In the genomic region with DNA sequence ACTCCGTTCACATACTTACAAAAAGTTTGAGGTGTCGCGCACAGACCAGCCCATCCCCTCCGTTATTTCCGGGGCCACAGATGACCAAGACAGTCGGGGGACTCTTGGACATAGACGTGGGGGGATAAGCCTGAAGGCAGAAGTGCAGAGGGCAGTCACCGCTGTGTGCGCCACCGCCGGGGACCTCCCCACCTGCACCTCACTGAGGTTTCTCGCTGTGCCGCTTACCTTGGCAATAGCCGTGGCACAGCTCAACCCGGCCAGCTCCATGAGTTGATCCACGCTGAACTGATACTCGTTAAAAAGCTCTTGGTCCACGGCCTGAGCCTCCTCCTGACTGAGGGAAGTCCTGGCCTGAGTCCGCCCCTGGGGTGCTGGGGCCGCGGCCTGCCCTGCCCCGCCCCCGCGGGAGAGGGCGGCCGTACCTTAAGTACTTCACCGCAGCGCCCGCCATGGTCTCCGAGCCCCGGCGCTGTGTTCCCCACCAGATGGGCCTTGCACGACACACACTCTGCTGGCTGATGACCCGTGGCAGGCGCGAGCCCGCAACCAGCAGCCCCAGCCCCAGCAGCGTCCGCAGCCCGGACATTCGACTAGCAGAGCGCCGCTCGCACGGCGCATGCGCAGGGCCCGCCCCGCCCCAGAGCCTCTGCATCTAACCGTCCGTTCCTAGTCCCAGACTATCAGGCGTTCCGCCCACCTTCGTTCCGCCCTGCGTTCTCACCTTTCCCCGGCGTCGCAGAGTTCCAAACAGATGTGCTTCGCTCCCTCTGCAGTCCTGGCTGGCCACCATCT, we compare ENCODE assay signal across 1 mouse cellular context.
TF ChIP-seq lines count a peak whose summit lies in the region.

A gene (minus strand): TSS at position 594 of the 795 bp plus-strand sequence.

TF ChIP-seq in MEL, 35 proteins besides CTCF, POLR2A, EP300 and RAD21 (continued from another document):
- no peak for TF ChIP-seq USF2 (IDR thresholded peaks at IDR 0.05; ENCODE audit: borderline replicate concordance in 1 of 2, insufficient read depth in 1 of 2, low read depth in 1 of 2, low read length in 2 of 2)
- 0 out of 2 replicates have a peak, but pooled peaks have one; percentile 17 for TF ChIP-seq USF1 (IDR thresholded peaks at IDR 0.05; ENCODE audit: low read depth, low read length)
- TF ChIP-seq MAZ (IDR thresholded peaks at IDR 0.05; ENCODE audit: low read depth, low read length) = peak; percentile 89; the same call in 1 of the 2 replicates
- TF ChIP-seq ETS1 (IDR thresholded peaks at IDR 0.05; ENCODE audit: low read depth, low read length) = 0 out of 2 replicates have a peak, but pooled peaks have one; percentile 3
- no peak for TF ChIP-seq GATA1 (IDR thresholded peaks at IDR 0.05; ENCODE audit: low read depth, low read length)
- TF ChIP-seq NELFE (IDR thresholded peaks at IDR 0.05; ENCODE audit: low read depth, low read length) = peak; percentile 97
- peak; percentile 91 for TF ChIP-seq SIN3A (IDR thresholded peaks at IDR 0.05; ENCODE audit: low read length)
- no peak for TF ChIP-seq MAFK (IDR thresholded peaks at IDR 0.05; ENCODE audit: borderline replicate concordance, low read depth, low read length)
- TF ChIP-seq CHD2 (IDR thresholded peaks at IDR 0.05; ENCODE audit: low read length) = no peak
- TF ChIP-seq MEF2A (IDR thresholded peaks at IDR 0.05; ENCODE audit: extremely low read depth, insufficient replicate concordance, low read depth, low read length, poor library complexity, severe bottlenecking) = no peak
- no peak for TF ChIP-seq KAT2A (conservative IDR thresholded peaks at IDR 0.05; ENCODE audit: low read depth, low read length)
- peak; percentile 98 for TF ChIP-seq UBTF (IDR thresholded peaks at IDR 0.05; ENCODE audit: borderline replicate concordance, insufficient read depth, low read depth, low read length)
- TF ChIP-seq ELF1 (IDR thresholded peaks at IDR 0.05; ENCODE audit: low read depth, low read length) = peak; percentile 65; the same call in 1 of the 2 replicates
